Mouse (Mus musculus) frontal cortex, postnatal 25 days (tissue): ENCODE results near the gene AW549877.

Experiments used
- DNase-seq, 2 experiments: peaks; one replicate each; pipeline ENCODE4 v3.0.0; 2022; ENCODE audit warnings: low spot score in 2 of 2

AW549877 gene

DNA sequence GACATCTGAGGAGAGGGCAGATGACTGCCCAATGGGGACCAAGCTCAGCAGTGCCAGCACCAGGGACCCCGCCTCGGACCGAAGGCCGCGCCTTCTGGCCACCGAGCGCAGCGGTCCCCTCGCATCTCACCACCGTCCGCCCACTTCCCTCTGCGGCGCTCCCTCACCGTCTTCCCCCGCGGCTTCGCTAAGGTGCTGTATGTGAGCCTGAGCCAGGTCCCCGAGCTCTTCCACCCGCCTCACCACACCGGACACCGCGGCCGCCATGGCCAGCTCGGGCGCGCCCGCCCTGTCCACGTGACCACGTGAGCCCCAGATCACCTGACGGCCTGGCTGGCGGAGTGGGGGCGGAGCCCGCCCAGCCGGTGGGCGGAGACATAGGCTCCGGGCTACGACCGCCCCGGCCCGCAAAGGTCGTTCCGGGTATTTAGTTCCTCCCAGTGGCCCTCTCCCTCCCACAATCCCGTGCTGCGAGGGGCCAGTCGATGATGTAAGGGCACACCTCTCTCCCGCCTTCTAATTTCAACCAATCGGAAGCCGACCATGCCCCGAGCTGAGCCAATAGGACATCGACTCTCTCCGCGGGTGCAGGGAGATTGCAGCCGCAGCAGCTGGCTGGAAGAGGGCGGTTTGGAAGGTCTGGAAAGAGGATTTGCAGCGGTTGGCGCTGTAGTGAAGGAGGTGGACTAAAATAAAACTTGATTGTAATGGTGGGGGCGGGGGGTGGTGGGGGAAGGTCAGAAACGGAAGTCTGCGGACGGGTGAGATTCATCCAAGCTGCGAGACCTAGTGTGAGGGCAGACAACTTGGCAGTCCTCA is at the start of gene AW549877:
TSS of gene AW549877 (minus strand) at position 297 of the 819 bp plus-strand sequence.
- peak; percentile 94 to 96 for DNase-seq

DNA sequence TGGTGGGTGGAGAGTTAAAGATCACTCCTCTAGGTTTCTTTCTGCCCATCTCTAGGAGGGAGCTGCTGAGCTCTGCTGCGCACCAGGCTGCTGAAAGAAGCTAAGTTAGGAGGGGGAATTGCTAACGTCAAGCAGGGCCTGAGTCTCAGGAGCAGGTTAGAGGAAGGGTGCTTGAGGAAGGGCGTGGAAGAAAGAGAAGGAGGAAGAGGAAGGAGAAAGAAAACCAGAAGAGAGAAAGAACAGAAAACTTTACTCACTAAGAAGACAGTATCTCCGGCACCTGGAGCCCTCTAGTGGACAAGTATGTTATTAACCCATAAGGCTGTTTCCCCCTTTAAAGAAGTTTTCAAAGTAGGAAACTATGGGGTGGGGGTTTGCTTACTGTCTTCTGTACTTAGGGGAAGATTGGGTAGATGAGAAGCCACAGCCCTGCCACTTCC is 47.5 kb upstream of the AW549877 start:
- DNase-seq: no peak

DNA sequence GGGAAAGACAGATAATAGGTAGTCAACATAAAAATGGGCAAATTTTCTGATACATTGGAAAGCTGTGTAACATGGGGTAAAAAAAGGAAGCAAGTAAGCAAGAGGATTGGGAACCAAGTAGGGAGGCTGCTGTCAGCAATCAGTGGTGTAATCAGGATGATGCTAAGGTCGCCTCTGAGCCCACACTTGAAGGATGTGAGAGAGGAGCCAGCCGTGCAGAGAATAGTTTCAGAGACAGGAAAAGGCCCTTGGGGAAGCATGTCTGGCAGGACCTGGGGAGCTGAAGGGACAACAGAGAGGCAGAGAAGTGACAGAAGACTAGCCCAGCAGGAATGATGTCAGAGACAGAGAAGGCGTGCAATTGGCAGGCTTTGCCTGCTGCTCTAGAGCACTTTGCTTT is 46.9 kb upstream of the AW549877 start:
- no peak for DNase-seq

DNA sequence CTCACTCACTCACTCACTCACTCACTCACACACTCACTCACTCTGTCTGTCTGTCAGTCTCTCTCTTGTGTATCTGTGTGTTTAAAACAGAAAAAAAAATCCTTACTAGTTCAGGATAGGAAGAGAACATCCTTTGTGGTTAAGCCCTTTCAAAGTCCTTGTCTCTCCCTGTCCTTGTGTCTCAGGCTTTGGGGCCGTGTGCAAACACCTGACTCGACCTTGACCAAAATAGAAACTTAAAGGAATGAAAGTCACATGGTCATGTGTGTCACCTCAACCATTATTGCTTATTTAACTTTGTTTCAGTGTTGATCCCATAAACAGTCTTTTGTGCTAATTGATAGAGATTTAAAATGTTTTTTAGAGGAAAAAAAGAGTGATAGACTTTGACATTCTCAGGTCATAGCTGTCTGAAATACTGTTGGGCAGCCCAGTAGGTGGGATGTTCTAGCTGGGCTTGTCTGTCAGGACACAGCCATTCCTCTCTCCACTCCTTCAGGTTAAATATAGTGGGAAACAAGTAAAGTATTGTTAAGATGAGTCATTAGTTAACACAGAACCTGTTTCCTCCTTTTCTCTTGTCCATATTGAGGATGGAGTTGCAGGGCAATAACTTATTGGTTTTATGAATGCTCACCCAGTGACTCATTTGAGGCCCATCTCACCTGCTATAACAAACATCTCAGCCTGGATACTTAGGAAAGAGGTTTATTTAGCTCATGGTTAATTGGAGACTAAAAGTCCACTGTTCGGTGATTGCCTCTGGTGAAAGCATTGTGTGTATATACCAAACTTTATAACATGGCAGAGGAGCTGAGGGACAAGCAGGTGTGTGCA is 37.8 kb upstream of the AW549877 start:
- DNase-seq: no peak

DNA sequence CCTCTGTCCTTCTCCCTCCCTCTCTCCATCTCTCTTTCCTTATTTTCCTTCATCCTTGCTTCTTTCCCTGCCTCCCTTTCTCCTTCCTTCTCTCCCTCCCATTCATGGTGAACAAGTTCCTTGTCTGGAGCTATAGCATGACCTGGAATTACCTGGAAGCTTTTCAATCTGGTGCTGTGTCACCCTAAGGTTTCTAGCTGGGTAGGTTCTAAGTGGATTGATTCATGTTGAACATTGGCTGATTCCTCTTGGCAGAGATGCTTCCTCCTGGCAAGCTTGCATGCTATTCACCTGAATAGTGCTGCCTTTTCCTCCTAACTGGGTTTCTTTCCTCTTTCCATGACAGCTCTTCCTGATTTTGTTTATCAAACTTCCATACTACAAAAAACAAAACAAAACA is 33.4 kb upstream of the AW549877 start:
- DNase-seq: no peak

DNA sequence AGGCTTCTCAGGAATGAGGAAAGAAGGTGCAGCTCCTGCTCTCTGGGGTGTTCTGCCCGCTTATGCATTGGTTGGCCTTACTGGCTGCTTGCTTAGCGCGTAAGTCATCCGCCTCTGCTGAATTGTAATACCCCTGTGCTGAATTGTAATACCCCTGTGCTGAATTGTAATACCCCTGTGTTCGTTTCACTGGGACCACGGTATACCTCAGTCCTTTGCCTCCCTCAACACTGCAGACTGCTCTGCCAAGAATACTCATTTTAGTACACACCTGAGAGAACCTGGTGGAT is 32.8 kb upstream of the AW549877 start:
- no peak for DNase-seq

DNA sequence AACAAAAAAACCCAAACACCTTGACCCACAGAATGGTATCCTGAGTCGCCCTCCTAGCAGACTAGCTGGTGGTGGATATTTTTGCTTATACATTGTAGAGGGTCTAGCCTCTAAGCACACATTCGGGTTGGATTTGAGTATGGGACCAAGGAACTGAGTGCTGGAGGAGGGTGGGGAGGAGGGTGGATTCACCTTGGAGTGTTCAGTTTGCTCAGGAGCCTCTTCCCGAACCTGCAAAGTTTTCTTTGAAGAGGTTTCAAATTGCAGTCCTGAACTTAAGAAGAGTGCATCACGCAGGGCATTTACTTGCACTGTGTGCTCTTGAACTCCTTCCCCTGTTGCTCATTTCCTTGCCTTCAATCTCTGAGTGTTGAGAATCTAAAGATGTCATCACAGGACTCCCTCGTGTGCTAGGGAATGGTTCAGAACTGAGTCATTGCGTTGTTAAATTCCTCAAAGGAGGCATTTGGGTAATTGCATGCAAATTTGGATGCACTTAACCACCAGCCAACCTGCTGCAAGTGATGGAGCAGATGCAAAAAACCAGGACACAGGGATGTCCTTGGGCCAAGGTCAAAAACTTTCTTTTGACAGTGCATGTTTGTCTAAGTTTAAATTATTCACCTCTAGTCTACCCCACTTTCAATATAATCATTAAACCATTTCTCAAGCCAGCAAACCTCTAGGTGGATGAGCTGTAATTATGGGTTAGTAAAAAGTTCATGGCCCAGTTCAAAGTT is 32.3 kb upstream of the AW549877 start:
- DNase-seq: no peak

DNA sequence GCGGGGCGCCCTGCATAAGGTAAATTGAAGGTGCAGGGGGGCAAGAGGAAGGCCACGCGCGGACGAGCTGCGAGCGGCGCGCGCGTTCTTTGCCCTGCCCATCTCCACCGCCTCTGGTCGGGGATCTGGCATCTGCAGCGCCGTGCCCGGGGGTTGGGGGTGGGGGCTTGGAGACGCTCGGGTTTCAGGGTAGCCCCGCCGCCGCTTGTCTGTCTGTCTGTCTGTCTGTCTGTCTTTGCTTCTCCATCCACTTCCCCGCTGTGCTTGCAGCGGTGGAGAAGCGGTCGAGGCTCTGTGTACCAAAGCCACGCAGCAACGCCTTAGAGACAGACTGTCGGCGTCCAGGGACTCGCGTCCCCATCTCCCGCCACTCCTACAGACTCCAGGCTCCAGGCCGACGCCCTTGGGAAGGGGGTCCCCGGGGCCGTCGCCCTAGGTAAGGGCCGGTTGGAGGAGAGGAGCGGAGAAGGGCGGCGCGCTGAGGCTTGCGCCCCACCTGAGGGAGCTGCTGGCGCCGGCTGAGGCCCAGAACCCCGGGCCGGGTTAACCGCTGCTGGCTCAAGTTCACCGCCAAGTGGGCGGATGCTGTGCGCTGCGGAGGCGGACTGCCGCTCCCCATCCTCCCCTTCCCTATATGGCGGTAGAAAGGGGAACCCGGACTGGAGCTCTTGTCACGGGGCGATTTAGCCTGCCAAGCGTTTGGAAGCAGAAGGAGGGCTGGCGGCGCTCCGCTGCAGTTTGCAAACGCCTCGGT is 31.5 kb upstream of the AW549877 start:
- DNase-seq: peak; percentile 69 to 74

DNA sequence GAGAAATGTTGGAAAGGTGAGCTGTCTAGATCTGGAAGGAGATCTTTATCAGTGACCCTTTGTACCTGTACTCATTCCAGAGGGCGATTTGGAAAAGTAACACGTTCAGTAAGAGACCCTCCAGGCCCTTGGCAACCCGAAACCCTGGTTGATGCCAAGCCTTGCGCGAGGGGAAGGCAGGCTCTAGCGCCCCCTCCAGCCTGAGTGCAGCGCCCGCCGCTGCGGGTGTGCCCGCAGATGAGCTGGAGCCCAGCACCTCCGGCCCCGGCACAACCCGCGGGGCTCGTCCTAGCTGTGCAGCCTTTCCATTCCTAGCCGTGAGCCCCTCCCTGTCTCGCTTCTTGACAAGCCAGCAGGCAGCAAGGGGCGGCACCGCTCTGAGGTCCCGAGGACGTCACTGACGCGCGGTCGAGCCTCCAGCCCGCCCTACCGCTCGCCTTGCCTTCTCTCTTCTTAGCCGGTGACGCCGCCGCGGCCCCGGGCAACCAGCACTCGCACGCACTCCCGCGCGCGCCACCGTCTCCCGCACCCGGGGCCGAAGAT is 30.8 kb upstream of the AW549877 start, which contains the start of gene Oxct1:
TSS of gene Oxct1 (plus strand) at position 153 of the 543 bp plus-strand sequence.
- peak; percentile 87 to 88 for DNase-seq

DNA sequence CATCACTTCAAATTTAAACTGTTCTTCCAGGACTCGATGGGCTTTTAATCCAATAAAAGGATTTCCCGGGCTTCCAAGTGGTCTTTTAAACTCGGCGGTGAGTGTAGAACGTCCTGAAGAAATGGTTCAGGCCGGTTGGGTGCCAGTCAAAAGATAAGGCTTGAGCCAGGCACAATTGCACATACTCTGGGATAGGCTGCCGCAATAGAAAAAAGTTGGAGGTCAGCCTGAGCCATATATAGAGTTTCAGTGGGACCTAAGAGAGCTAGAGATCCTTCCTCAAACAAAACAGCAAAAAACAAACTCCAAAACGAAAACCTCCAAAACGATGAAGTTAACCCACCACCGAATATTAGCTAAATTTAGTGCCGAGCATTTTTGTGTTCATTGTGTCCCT is 30.0 kb upstream of the AW549877 start:
- no peak for DNase-seq

DNA sequence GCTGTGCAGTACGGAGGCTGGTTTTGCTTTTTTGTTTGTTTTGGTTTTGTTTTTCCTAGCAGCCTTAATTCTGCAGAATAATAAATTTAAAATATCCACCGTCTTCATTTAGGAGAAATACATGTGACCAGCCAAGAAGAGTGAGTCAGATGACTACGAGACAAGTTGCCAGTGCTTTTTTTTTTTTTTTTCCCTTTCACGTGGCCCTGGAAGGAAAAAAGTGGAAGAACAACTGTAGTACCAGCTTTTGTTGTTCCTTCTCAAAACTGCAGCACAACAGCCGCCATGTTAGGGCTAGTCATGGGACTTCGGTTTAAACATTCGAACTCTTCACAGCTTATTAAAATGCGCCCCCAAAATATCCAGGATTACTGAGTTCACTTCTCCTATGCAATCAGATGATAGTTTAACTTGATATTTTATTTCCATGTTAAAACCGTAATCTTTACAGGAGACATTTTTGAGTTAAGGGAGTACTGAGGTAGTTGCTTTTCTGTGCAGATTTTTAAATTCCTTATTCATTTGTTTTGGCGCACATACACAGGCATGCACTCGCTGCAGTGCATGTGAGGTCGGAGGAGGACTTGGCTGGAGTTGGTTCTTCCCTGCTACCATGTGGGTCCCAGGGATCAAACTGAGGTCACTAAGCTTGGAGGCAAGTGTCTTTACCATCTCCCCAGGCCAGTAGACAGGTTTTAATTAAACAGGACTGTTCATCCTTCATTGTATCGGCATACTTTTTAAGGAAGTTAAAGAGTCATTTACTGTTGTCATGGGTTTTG is 29.4 kb upstream of the AW549877 start:
- no peak for DNase-seq

DNA sequence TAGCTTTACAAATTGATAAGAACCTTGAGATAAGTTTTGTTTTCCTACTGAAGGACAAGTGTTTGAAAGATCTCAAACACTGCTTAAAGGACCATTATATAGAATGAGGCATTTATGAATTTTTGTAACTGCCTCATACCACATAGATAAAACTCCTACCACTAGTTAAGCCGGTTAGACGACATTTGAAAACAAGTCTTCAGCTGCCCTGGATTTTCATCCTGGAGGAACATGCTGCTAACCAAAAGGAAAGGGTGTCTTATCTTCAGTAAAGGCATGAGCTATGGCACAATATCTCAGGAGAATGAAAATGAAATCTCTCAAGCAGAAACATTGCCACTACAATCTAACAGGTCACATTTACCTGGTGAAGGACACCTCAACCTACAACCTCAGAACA is 28.2 kb upstream of the AW549877 start:
- no peak for DNase-seq

DNA sequence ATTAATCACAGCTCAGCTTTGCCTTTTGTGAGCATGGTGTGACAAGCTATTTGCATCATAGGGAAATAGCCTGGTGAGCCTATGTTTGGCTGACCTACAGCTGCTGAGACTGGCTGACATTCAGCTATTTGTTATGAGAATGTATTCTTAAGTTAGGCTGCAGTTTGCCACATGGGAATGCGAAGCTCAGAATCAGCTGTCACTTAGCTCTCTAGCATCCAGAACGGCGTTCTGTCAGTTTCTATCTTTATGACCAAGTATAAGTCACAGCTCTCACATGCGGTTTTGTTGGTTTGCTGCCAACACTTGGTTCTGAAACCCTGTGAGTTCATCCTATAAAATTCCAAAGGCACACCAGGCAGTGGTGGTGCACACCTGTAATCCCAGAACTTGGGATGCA is 25.2 kb upstream of the AW549877 start:
- no peak for DNase-seq

DNA sequence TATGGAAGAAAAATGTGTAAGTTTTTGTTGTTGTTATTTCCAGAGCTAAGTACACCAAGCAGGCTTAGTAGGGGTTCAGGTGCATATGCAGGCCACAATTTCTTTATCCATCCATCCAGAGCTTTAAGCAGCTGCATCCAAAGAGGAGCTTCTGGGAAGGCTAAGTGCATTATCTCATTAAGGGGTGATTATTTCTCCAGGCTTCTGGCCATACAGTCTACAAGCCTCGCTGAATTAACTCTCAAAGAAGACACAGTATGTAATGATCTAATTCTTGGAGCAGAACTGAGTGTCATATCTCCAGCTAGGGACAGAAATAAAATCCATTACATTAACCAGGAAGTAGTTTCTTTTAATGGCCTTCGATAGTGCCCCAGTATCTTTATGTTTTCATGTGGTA is 18.3 kb upstream of the AW549877 start:
- DNase-seq: no peak

DNA sequence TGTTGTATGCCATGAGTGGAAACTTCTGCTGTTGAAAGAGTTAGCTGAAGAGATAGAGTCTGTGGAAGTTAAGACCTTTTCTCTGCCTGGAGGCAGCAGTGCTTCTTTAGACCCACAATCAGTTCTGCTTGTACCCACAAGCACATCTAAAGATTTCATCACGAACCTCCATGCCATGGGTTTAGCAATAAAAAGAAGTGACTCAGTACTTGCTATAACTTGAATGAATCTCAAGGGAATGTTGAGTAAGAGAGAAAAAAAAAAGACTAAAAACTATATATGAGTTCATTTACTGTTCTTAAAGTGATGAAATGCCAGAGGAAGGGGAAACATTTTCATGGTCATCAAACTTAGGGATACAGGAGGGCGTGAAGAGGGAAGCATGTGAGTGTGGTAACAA is 5.0 kb upstream of the AW549877 start:
- DNase-seq: no peak

DNA sequence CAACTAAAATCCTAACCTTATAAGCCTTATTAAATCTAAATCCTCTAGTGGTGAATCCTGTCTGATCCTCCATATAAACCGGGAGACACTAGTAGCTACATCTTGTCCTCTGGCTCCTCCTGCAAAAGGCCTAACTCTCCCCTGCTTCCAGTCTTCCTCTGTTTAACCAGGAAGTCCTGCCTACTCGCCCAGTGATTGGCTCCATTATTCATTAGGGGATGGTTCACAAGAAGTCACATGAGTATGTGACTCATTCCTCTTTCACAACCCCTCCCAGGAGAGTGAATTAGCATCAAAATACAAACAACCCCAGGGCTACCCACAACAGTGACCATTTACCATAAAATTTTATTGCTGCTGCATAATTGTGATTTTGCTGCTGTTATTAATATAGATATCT is 3.6 kb upstream of the AW549877 start:
- DNase-seq: no peak

DNA sequence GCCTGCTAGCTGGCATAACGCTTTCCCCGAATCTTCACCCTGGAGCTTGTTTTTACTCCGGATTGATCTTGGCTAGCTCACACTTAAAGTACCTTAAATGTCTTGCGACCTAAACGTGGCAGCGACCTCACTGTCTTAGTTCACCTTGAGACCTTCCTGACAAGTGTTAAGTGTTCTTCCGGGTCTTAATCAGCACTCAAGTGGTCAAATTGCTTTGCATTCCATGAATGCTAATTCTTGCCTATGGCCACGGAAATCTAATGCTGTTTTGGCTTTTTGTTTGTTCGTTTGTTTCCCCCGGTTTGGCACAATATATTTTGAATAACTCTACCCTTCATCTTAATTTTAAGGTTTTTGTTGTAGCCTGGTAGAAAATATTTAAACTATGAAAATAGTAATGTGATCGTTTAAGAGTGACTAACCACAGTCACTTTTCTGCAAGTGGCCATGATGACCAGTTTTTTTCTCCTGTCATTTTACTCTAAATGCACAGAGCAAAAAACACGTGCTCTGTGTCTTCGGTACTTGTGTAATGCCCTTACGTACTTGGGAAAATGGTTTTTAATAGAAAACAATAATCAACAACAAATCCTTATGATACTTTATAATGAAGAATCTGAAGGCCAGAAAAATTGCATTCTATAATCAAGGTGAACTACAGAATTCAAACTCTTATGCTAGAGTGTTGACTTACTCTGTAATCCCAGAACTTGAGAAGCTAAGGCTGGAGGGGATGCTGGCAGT is 895 bp upstream of the AW549877 start:
- DNase-seq: peak in 1 of 2 experiments; percentile 23

DNA sequence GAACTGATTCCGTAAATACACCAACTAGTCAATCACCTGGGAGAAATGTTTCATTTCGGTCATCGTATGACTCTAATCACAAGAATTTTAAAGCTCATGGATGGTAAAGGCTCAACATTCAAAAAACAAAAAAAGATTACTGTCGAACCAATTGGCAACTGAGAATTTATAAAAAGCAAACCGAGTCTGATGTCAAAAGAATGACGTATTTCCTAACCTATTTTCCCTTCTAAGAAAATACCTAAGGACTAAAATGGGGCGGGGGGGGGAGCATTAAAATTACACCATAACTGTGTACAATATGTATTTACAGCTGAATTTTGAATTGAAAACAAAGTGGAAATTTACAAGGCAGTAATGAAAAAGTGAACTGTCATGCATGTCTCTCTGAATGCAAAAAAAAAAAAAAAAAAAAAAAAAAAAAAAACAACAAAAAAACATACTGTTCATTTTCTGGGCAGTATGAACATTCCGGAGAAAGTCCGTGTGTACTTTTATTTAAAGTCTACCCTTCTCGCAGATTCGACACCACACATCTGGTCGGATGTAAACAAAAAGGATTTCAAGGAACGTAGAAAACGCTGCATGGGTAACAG is 594 bp downstream of the AW549877 start:
- DNase-seq: no peak

DNA sequence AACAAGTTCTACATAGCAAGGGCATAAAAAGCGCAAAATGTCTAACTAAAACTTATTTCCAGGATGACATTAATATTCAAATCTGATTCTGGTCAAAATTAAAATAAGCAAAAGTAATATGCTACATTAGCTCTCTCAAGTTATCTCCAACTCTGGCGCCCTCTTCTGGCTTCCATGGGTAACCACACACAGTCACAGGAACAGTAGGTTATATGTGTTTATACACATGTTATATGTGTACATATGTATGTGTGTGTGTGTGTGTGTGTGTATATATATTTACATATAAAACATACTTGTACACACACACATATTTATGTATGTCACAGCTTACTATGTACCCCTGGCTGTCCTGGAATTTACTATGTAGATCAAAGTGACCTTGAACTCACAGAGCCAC is 7.6 kb downstream of the AW549877 start:
- DNase-seq: no peak
